Mouse (Mus musculus) embryonic fibroblast, embryonic 13.5 days (primary cell): ENCODE measurements at regions not wholly inside any gene's neighbourhood (a gene's known extent, or its start where the extent isn't known, plus 50 kb on each side); places are given as distances from the start of the nearest gene placed in this dataset.

Experiments used
- H3K27ac ChIP-seq: 2 replicates; pipeline ENCODE4 v1.5.1; 2012; ENCODE audit warnings: low read length, control low read depth, inconsistent platforms; ENCODE audit not compliant: insufficient read depth
- H3K4me1 ChIP-seq: 2 replicates; pipeline ENCODE4 v1.6.1; 2011; ENCODE audit warnings: low read length; ENCODE audit not compliant: control insufficient read depth, insufficient read depth
- H3K4me3 ChIP-seq: 2 replicates; pipeline ENCODE4 v1.5.1; 2011; ENCODE audit warnings: mild to moderate bottlenecking, control low read depth, low read length; ENCODE audit not compliant: insufficient read depth
- CTCF ChIP-seq: IDR thresholded peaks from 2 replicates; pipeline ENCODE4 v1.5.1; 2011; ENCODE audit warnings: mild to moderate bottlenecking, control low read depth, low read length, moderate library complexity, borderline replicate concordance; ENCODE audit not compliant: insufficient read depth
- POLR2A ChIP-seq: IDR thresholded peaks from 2 replicates; pipeline ENCODE4 v1.6.1; 2011; ENCODE audit warnings: low read depth, mild to moderate bottlenecking, control low read depth, low read length, moderate library complexity

GRCm38 (mm10) chr13:6241472-6242123 lies 306.4 kb upstream of the Pitrm1 start:
- TF ChIP-seq CTCF: no peak
- no peak for TF ChIP-seq POLR2A
- H3K4me3 ChIP-seq: no peak overlapping the region
- no peaks in the 10 kb centered on the region for H3K4me1 ChIP-seq
- H3K27ac ChIP-seq: no peak overlapping the region

GRCm38 (mm10) chr13:6250106-6250505 lies 297.8 kb upstream of the Pitrm1 start:
- Histone ChIP-seq H3K27ac (no peak overlapping the region), H3K4me3 (no peak overlapping the region), H3K4me1 (no peaks in the 10 kb centered on the region; the same call in 1 of the 2 replicates)
- TF ChIP-seq CTCF (no peak), POLR2A (no peak)

- H3K4me3 ChIP-seq: no peak overlapping the region
- TF ChIP-seq POLR2A: no peak
- TF ChIP-seq CTCF: no peak
- H3K27ac ChIP-seq: 0 out of 2 replicates have a peak overlapping the region, but pooled peaks have one; percentile 14
- no peaks in the 10 kb centered on the region; the same call in 1 of the 2 replicates for H3K4me1 ChIP-seq
Measured at GRCm38 (mm10) chr13:6251025-6251862, 296.7 kb upstream of the Pitrm1 start.

- H3K4me1 ChIP-seq: peaks cover under 1% of the 10 kb centered on the region; the same call in 1 of the 2 replicates
- H3K27ac ChIP-seq: no peak overlapping the region
- no peak for TF ChIP-seq POLR2A
- no peak for TF ChIP-seq CTCF
- H3K4me3 ChIP-seq: no peak overlapping the region
Measured at GRCm38 (mm10) chr13:6252100-6252499, 295.8 kb upstream of the Pitrm1 start.

GRCm38 (mm10) chr13:6255303-6255702 lies 292.6 kb upstream of the Pitrm1 start:
- Histone ChIP-seq H3K4me3 (no peak overlapping the region), H3K27ac (no peak overlapping the region), H3K4me1 (peaks cover 5% of the 10 kb centered on the region)
- TF ChIP-seq POLR2A (no peak), CTCF (no peak)

- Histone ChIP-seq H3K4me1 (peaks cover 5% of the 10 kb centered on the region), H3K4me3 (no peak overlapping the region), H3K27ac (no peak overlapping the region)
- TF ChIP-seq CTCF (no peak), POLR2A (no peak)
Measured at GRCm38 (mm10) chr13:6255728-6256496, 292.0 kb upstream of the Pitrm1 start.

GRCm38 (mm10) chr13:6258456-6258855 lies 289.5 kb upstream of the Pitrm1 start:
- TF ChIP-seq CTCF (no peak), POLR2A (no peak)
- peak overlapping the region; percentile 61 for H3K27ac ChIP-seq
- no peak overlapping the region for H3K4me3 ChIP-seq
- peaks cover 5% of the 10 kb centered on the region for H3K4me1 ChIP-seq

GRCm38 (mm10) chr13:6260321-6260865 lies 287.6 kb upstream of the Pitrm1 start:
- TF ChIP-seq CTCF: no peak
- no peak for TF ChIP-seq POLR2A
- Histone ChIP-seq H3K4me3 (no peak overlapping the region), H3K27ac (peak overlapping the region; percentile 96), H3K4me1 (peaks cover 5% of the 10 kb centered on the region)

- no peak overlapping the region for H3K27ac ChIP-seq
- H3K4me3 ChIP-seq: no peak overlapping the region
- peaks cover 5% of the 10 kb centered on the region for H3K4me1 ChIP-seq
- TF ChIP-seq POLR2A (no peak), CTCF (no peak)
Measured at GRCm38 (mm10) chr13:6261458-6261857, 286.5 kb upstream of the Pitrm1 start.

GRCm38 (mm10) chr13:6270546-6270945 lies 277.4 kb upstream of the Pitrm1 start:
- TF ChIP-seq POLR2A: no peak
- TF ChIP-seq CTCF: no peak
- H3K27ac ChIP-seq: no peak overlapping the region
- no peak overlapping the region for H3K4me3 ChIP-seq
- H3K4me1 ChIP-seq: no peaks in the 10 kb centered on the region
